Mouse (Mus musculus): ENCODE results near the gene Ms4a6c.
"Not testable (repeated sequence)": the region's sequence is repeated elsewhere in the genome, so short reads cannot be mapped to it uniquely, and the experiment has no call there.

The Ms4a6c gene

GRCm38 (mm10) chr19:11504857-11505256 lies 35.7 kb downstream of the Ms4a6c start:
- no peak for DNase-seq

- DNase-seq = no peak
Observed at GRCm38 (mm10) chr19:11513458-11513857, 44.3 kb downstream of the Ms4a6c start.

GRCm38 (mm10) chr19:11516246-11516645 lies 47.1 kb downstream of the Ms4a6c start, which contains the start of gene Ms4a6b:
Gene Ms4a6b, plus strand, starts transcription at chr19:11516512.
- no peak for DNase-seq

GRCm38 (mm10) chr19:11516845-11517244 lies 47.7 kb downstream of the Ms4a6c start:
- no peak for DNase-seq

GRCm38 (mm10) chr19:11517373-11517772 lies 48.2 kb downstream of the Ms4a6c start:
- DNase-seq = peak; percentile 20

- not testable (repeated sequence) for DNase-seq
Observed at GRCm38 (mm10) chr19:11518356-11518755, 49.2 kb downstream of the Ms4a6c start.

GRCm38 (mm10) chr19:11520146-11520545 lies 51.0 kb downstream of the Ms4a6c start:
- DNase-seq = no peak
